ENCODE assay signal across 9 mouse cellular contexts in the genomic region with DNA sequence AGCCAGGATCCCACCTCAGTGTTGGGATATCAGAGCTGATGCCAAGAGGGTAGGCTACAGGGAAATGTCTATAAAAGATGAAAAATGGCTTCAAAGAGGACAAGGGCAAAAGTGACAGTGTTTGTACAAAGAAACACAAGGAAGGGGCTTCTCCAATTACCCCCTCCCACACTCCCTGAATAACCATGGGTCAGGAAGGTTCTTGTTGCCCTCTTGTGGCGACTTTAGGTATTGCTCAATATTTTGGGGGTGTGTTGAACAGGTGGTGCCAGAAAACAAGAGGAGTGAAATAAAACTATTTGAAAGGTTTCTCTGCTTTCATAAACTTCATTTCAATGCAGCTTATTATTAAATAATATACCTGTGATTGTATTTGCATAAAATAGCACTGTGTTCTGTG. TPM values are rescaled to one million over a fixed set of nuclear protein-coding genes. Genes with fewer than 3 reads are reported as not detected.
DNase-seq lines count a peak whose midpoint lies in the region; TF ChIP-seq lines count a peak whose summit lies in the region.
"Had no signal": no experiment of that assay in that cellular context is flagged by ENCODE, and none has a peak within 500 bp of the region (broad histone marks: within the 10 kb centered on the region; RNA-seq: fewer than 3 reads in every experiment).

No protein-coding gene starts in this region.

- 0 out of 2 replicates have a peak, but pooled peaks cover 4% of the 10 kb centered on the region for H3K9me3 ChIP-seq in ES-Bruce4 (replicated peaks; ENCODE audit: control insufficient read depth, insufficient read depth, low read length, poor library complexity, severe bottlenecking)
- H3K9me3 ChIP-seq: lung, embryonic 15.5 days had no signal

- H3K36me3 ChIP-seq in kidney, adult 2 months (ENCODE audit: control insufficient read depth, insufficient read depth, low read length), result no peaks in the 10 kb centered on the region
- no peaks in the 10 kb centered on the region for H3K36me3 ChIP-seq in ES-Bruce4 (ENCODE audit: control insufficient read depth, insufficient read depth, low read length, poor library complexity, severe bottlenecking)

- H3K27ac ChIP-seq in kidney, adult 2 months (ENCODE audit: insufficient read depth, low read depth, low read length), result no peak overlapping the region
- H3K27ac ChIP-seq in ES-Bruce4 (ENCODE audit: insufficient read depth, low read length), result no peak overlapping the region
- H3K27ac ChIP-seq: lung, embryonic 15.5 days had no signal

- H3K9ac ChIP-seq in ES-Bruce4 (ENCODE audit: low read depth, poor library complexity, severe bottlenecking), result no peak overlapping the region
- H3K9ac ChIP-seq: lung, embryonic 15.5 days had no signal

- TF ChIP-seq CTCF in kidney, adult 2 months (conservative IDR thresholded peaks at IDR 0.05; ENCODE audit: insufficient read depth, insufficient read length, low read depth, low read length), result peak; percentile 51
- peak; percentile 8 for TF ChIP-seq CTCF in ES-Bruce4 (IDR thresholded peaks at IDR 0.05; ENCODE audit: low read depth, low read length)

- H3K27me3 ChIP-seq in kidney, adult 2 months (replicated peaks; ENCODE audit: control insufficient read depth, insufficient read depth, low read length), result no peaks in the 10 kb centered on the region
- H3K27me3 ChIP-seq in ES-Bruce4 (ENCODE audit: control insufficient read depth, insufficient read depth, low read length, poor library complexity, severe bottlenecking), result no peaks in the 10 kb centered on the region
- H3K27me3 ChIP-seq: lung, embryonic 15.5 days had no signal

- H3K4me1 ChIP-seq in kidney, adult 2 months (ENCODE audit: control insufficient read depth, insufficient read depth, low read length), result no peaks in the 10 kb centered on the region
- H3K4me1 ChIP-seq in ES-Bruce4 (ENCODE audit: control insufficient read depth, insufficient read depth, low read length), result no peaks in the 10 kb centered on the region
- H3K4me1 ChIP-seq: lung, embryonic 15.5 days had no signal

- H3K4me3 ChIP-seq in kidney, adult 2 months (ENCODE audit: insufficient read depth, low read depth, low read length), result no peak overlapping the region
- no peak overlapping the region for H3K4me3 ChIP-seq in ES-Bruce4 (ENCODE audit: low read depth, low read length)
- H3K4me3 ChIP-seq: lung, embryonic 15.5 days had no signal

- no peak for TF ChIP-seq POLR2A in kidney, adult 2 months (IDR thresholded peaks at IDR 0.05; ENCODE audit: low read depth, low read length)
- no peak for TF ChIP-seq POLR2A in ES-Bruce4 (IDR thresholded peaks at IDR 0.05; ENCODE audit: insufficient read depth, low read length)

- TF ChIP-seq EP300 in ES-Bruce4 (IDR thresholded peaks at IDR 0.05; ENCODE audit: insufficient read depth, low read depth, low read length), result no peak

- peak; percentile 67 for DNase-seq in kidney, adult 2 months
- DNase-seq in kidney, adult 11 months, result no peak
- peak; percentile 60 for DNase-seq in brain, adult 2 months (ENCODE audit: low read depth, low spot score)
- DNase-seq in forelimb bud, embryonic 11.5 days (ENCODE audit: low read depth, low spot score), result peak; percentile 59
- DNase-seq in layer of hippocampus, adult 9-11 months, result peak; percentile 39
- peak; percentile 75 for DNase-seq in naive thymus-derived CD4-positive, alpha-beta T cell, adult 2 months (ENCODE audit: low read depth)
- DNase-seq in yolk sac, embryonic 10.5 days (ENCODE audit: low spot score), result peak; percentile 27

- 3% methylated on average over 1 of the region's 1 CpGs for WGBS in kidney, adult 2 months

RNA-seq across cellular contexts. Expression of a gene that starts 20.1 kb away (rescaled TPM):
- 2.3 and 3.2 TPM in 2 replicates for polyA plus RNA-seq in kidney, adult 2 months (2012; rRNA removed)
- polyA plus RNA-seq in ES-Bruce4 (2011; ENCODE audit: insufficient read depth, insufficient read length, low read depth, missing spikeins), result 4.6 and 9.8 TPM in 2 replicates

RNA-seq across cellular contexts. Expression of a gene that starts 35.1 kb away (rescaled TPM):
- 1.3 and 1.7 TPM in 2 replicates for polyA plus RNA-seq in kidney, adult 2 months (2012; rRNA removed)
- 9.8 and 13.3 TPM in 2 replicates for polyA plus RNA-seq in ES-Bruce4 (2011; ENCODE audit: insufficient read depth, insufficient read length, low read depth, missing spikeins)
